Mouse (Mus musculus) neural tube, embryonic 11.5 days (tissue): ENCODE measurements around the gene Cd63. TPM values are rescaled to one million over a fixed set of nuclear protein-coding genes. Genes with fewer than 3 reads are reported as not detected.

Experiments used
- ATAC-seq: fragments of 200-750 bp; cut with Nextera tagmentation; 2 replicates; pipeline ENCODE4 v1.8.0; 2017; ENCODE audit warnings: moderate number of reproducible peaks, mild to moderate bottlenecking, moderate TSS enrichment, moderate library complexity; ENCODE audit not compliant: insufficient read depth, low FRiP score, low TSS enrichment
- DNase-seq: peaks from one replicate; pipeline ENCODE4 v3.0.0-alpha.2; 2015; ENCODE audit warnings: low spot score
- H3K27ac ChIP-seq: fragments of 300-500 bp; sonication (generic); 2 replicates; pipeline ENCODE4 v1.5.1; 2014; ENCODE audit warnings: low read depth, mild to moderate bottlenecking, low read length
- H3K27me3 ChIP-seq: fragments of 300-500 bp; sonication (generic); 2 replicates; pipeline ENCODE4 v1.6.1; 2014; ENCODE audit warnings: mild to moderate bottlenecking, low read length, mixed read lengths; ENCODE audit not compliant: control insufficient read depth, insufficient read depth
- H3K36me3 ChIP-seq: fragments of 300-500 bp; sonication (generic); 2 replicates; pipeline ENCODE4 v1.6.1; 2014; ENCODE audit warnings: mild to moderate bottlenecking, low read length, moderate library complexity, mixed read lengths; ENCODE audit not compliant: control insufficient read depth, insufficient read depth
- H3K4me1 ChIP-seq: fragments of 300-500 bp; sonication (generic); 2 replicates; pipeline ENCODE4 v1.6.1; 2014; ENCODE audit warnings: low read length, mixed read lengths; ENCODE audit not compliant: control insufficient read depth, insufficient read depth
- H3K4me2 ChIP-seq: fragments of 300-500 bp; sonication (generic); 2 replicates; pipeline ENCODE4 v1.6.1; 2014; ENCODE audit warnings: low read depth, mild to moderate bottlenecking, moderate library complexity
- H3K4me3 ChIP-seq: fragments of 300-500 bp; sonication (generic); 2 replicates; pipeline ENCODE4 v1.5.1; 2014; ENCODE audit warnings: low read depth, low read length
- H3K9ac ChIP-seq: fragments of 300-500 bp; sonication (generic); 2 replicates; pipeline ENCODE4 v1.6.1; 2014; ENCODE audit warnings: mild to moderate bottlenecking, low read length
- H3K9me3 ChIP-seq: fragments of 300-500 bp; sonication (generic); 2 replicates; pipeline ENCODE4 v1.6.1; 2016; ENCODE audit warnings: low read length; ENCODE audit not compliant: control insufficient read depth
- WGBS: fragments of 180-500 bp; shearing (Covaris S2); extraction: QIAGEN DNeasy Blood & Tissue Kit; methylation state at CpG from one replicate; pipeline ENCODE4 v1.1.7; 2014; 5-methylcytosine and 5-hydroxymethylcytosine counted together
- polyA plus RNA-seq: library from polyadenylated mRNA; unstranded; fragments of >200 nt; fragmentation: Nextera tagmentation; extraction: Ambion mirVana; gene quantifications from 2 replicates; pipeline ENCODE4 v1.2.1, GENCODE M21; 2014

Gene Cd63
- polyA plus RNA-seq, 1 experiment from 2014 or later: 192 TPM

DNA sequence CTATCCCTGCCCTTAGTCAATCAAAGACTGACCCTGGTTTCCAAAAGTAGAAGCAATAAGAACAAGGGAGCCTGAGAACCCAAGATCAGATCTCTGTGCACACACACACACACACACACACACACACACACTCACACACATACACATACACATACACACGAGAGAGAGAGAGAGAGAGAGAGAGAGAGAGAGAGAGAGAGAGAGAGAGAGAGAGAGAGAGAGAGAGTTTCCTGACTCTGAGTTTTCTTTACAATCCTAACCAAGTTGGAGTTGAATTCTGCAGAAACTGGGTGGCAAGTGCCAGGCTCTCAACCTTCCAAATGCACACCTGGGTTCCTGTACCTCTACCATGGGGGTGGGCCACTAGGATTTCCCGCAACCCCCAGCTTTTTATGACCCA, 10.9 kb upstream of the Cd63 start:
- 7% methylated on average over 1 of the region's 2 CpGs for WGBS
- no peaks in the 10 kb centered on the region for H3K27me3 ChIP-seq
- peak overlapping the region; percentile 95 for H3K27ac ChIP-seq
- H3K4me3 ChIP-seq: peak overlapping the region; percentile 80
- peak overlapping the region; percentile 68 for H3K4me2 ChIP-seq
- H3K9ac ChIP-seq: peak overlapping the region; percentile 84
- peaks cover 8% of the 10 kb centered on the region for H3K36me3 ChIP-seq
- DNase-seq (no peak), ATAC-seq (no peak)
- peaks cover 14% of the 10 kb centered on the region for H3K4me1 ChIP-seq
- no peaks in the 10 kb centered on the region for H3K9me3 ChIP-seq

DNA sequence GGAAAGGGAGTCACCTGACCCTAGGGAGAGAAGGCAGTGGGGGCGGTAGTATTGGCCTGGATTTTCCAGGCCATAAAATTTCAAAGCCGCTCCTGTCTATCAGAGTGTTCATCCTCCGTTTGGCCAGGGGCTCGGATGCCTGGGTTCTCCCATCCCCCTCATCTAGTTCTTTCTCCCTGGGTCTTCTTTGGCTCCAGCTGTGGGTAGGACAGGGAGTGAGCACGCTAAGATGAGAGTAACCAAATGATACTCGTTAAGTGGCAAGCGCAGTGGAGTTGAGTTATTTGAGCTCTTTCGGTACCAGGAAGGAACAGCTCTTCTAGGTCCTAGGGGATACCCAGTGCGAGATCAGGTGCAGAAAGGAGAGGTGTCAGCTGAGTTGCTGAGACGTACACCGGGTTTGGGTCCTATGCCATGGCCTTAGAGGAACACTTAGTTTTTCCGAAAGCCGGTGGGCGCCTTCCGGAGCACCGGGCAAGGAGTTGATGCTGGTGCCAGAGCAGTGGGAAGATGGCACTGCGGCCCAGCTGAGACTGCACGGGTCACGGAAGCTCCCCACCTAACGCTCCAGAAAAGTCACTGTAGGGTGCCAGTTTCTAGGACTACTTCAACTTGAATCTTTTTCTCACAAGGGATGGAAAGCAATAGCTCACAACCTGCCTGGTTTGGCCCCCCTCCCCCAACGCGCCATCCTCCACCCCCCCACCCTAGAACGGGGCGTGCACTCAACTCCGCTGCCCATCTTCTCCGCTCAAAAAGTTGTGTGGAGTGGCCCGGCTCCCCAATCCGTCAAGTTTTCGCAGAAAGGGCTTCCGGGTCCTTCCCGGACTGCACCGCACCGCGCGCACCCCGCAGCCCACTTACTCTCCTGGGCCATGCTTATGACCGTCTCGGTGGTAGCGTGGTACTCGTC, 10.2 kb upstream of the Cd63 start:
- no peaks in the 10 kb centered on the region for H3K9me3 ChIP-seq
- peaks cover 7% of the 10 kb centered on the region for H3K36me3 ChIP-seq
- peak; percentile 14 for ATAC-seq
- H3K4me3 ChIP-seq: peak overlapping the region; percentile 80
- peak overlapping the region; percentile 68 for H3K4me2 ChIP-seq
- under 1% methylated on average over 40 of the region's 40 CpGs for WGBS
- H3K9ac ChIP-seq: peak overlapping the region; percentile 84
- DNase-seq: peak; percentile 30
- H3K4me1 ChIP-seq: peaks cover 14% of the 10 kb centered on the region
- H3K27ac ChIP-seq: peak overlapping the region; percentile 95
- H3K27me3 ChIP-seq: peaks cover under 1% of the 10 kb centered on the region; the same call in 1 of the 2 replicates

DNA sequence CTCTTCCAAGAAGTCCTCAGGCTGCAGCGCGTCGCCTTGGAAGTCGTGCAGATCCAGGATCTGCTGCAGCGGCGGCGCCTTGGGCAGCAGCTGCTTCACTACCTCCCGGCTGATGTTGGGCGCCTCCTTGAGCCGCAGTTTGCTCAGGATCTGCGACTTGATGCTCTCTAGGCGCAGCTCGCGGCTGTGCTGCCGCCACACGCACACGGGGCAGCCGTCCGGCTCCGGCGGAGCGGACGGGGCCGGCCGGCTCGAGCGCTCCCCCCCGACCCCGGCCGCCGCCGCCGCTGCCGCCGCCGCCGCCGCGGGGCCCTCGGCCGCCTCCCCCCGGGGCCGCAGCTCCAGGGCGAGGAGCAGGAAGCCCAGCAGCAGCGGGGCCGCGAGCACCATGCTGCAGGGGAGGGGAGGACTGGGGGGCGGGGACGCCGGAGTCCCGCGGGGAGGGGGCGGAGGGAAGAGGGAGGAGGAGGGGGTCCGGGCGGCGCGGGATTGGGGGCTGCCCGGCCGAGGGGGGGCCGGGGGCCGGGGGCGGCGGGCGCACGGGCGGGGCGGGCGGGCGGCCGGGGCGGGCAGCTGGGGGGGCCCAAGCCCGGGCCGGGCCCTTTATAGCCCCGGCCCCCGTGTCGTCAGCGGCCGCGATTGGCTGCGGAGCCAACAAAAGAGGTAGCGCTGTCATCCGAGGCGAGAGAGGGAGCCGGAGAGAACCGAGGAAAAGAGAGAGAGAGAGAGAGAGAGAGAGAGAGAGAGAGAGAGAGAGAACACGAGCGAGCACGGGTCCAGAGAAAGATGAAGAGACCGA, 9.3 kb upstream of the Cd63 start, which contains the start of gene Gdf11:
Gene Gdf11, minus strand, starts transcription at position 423 of the 799 bp plus-strand sequence.
- Histone ChIP-seq H3K27me3 (peaks cover 5% of the 10 kb centered on the region), H3K9me3 (no peaks in the 10 kb centered on the region), H3K4me1 (peaks cover 16% of the 10 kb centered on the region), H3K4me3 (peak within 1 kb of the TSS; percentile 80), H3K27ac (peak within 1 kb of the TSS; percentile 95), H3K4me2 (peak within 1 kb of the TSS; percentile 68), H3K36me3 (no peaks in the 10 kb centered on the region), H3K9ac (peak within 1 kb of the TSS; percentile 84)
- ATAC-seq (peak; percentile 86), DNase-seq (peak; percentile 90)
- under 1% methylated on average over 65 of the region's 89 CpGs for WGBS

DNA sequence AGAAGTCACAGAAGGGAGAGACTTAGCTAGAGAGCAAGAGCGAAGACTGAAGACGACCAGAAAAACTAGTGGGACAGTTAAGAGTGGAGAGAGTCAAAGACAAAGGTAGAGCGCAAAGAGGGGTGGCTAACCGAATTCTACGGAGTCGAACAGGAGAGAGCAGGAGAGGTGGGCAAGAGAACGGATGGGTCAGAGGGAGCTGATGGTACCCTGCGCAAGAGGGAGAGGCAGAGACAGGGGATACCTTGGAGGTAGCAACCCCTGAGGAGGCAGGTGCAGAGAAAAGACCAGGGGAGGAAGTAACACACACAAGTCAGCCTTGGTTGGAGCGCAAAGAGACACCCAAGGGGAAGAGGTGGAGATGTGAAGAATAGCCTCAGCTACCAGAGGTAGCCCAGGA, 8.5 kb upstream of the Cd63 start:
- DNase-seq: peak; percentile 37

DNA sequence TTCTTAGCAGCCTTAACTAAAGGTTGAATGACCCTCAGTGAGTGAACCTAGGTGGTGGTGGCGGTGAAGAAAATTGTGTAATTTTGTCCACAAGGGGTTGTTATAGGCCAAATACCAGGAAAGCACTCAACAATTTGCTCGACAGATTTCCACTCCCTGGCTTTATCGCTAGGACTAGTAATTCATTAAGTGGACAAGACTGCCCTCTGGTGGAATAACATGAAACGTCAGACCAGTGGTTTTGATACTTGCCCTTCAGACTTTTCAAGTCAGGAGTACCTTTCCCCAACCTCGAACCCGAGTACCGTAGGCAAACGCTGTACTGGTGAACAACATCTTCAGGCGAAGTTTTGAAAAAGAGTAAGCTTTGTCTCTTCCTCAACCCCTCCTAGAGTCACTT, 5.4 kb upstream of the Cd63 start:
- H3K27me3 ChIP-seq: peaks cover 9% of the 10 kb centered on the region
- no peak overlapping the region for H3K9ac ChIP-seq
- WGBS: under 1% methylated on average over 9 of the region's 9 CpGs
- peaks cover 2% of the 10 kb centered on the region for H3K4me1 ChIP-seq
- no peak overlapping the region for H3K4me2 ChIP-seq
- DNase-seq (peak; percentile 78), ATAC-seq (no peak)
- no peaks in the 10 kb centered on the region for H3K36me3 ChIP-seq
- no peak overlapping the region for H3K27ac ChIP-seq
- no peaks in the 10 kb centered on the region for H3K9me3 ChIP-seq
- H3K4me3 ChIP-seq: no peak overlapping the region

More for the DNA sequence above, 8.5 kb upstream of the Cd63 start:
- H3K36me3 ChIP-seq: no peaks in the 10 kb centered on the region
- WGBS: 2% methylated on average over 9 of the region's 9 CpGs
- peaks cover 9% of the 10 kb centered on the region for H3K27me3 ChIP-seq
- H3K9ac ChIP-seq: peak overlapping the region; percentile 84
- peaks cover 16% of the 10 kb centered on the region for H3K4me1 ChIP-seq
- H3K4me2 ChIP-seq: peak overlapping the region; percentile 68
- peak overlapping the region; percentile 95 for H3K27ac ChIP-seq
- H3K4me3 ChIP-seq: peak overlapping the region; percentile 80
- no peak for ATAC-seq
- H3K9me3 ChIP-seq: no peaks in the 10 kb centered on the region

DNA sequence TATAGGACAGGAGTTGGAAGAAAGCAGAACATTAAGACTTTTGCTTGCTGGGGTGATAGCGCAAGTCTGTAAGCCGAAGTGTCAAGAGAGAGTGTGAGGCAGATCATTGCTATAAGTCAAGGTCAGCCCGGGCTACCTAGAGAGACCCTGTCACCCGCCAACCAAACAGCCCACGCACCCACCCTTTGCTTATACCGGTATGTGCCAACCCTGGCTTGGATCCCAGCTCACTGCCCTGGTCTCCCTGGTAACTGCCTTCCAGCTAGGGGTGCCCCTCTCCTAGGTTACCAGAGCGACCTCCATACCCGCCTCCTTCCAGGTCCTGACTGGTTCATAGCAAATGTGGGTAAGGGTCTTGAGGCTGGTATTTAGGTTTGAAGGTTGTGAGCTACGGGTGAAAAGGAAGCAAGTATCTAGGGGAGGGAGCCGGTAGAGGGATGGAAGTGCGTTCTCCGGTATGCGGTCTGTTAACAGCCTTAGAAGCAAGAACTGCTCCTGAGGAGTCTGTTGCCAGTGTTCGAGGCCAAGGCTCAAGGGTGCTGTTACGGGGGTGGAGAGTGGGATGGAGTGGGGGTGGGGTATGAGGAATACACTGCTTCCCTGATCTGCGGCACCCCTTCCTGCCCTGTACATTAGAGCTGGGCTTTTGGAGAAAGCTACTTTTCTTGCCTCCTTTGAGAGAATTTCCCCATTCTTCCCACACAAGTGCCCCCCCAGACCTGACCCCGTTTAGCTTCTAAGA, 4.7 kb upstream of the Cd63 start:
- Histone ChIP-seq H3K27me3 (peaks cover 9% of the 10 kb centered on the region), H3K4me3 (no peak overlapping the region), H3K4me2 (no peak overlapping the region; the same call in 1 of the 2 replicates), H3K36me3 (no peaks in the 10 kb centered on the region), H3K27ac (no peak overlapping the region), H3K4me1 (peaks cover 2% of the 10 kb centered on the region), H3K9me3 (no peaks in the 10 kb centered on the region), H3K9ac (no peak overlapping the region)
- DNase-seq (no peak), ATAC-seq (no peak)
- 2% methylated on average over 17 of the region's 17 CpGs for WGBS

DNA sequence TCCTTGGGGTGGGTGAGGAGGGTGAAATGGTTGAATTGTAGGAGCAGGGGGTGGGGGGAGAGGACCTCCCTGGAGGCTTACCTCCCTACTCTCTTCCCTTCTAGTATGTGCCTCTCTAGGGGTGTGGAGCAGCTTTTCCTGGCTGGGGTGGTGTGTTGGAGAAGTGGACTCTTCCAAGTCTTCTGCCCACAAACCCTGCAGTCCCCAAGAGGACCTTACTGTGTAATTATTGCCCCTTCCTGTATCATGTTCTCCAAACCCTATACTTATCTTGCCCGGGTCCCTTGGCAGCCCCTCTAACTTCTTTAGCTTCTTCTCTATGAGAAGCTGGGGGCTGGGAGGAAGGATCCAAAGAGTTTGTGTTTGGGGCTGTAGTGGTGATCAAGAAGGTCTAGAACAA, 4.0 kb upstream of the Cd63 start:
- 63% methylated on average over 1 of the region's 1 CpGs for WGBS
- peaks cover 9% of the 10 kb centered on the region for H3K27me3 ChIP-seq
- H3K36me3 ChIP-seq: no peaks in the 10 kb centered on the region
- no peak overlapping the region for H3K9ac ChIP-seq
- no peak overlapping the region for H3K4me3 ChIP-seq
- DNase-seq (no peak), ATAC-seq (no peak)
- H3K27ac ChIP-seq: no peak overlapping the region
- H3K4me2 ChIP-seq: no peak overlapping the region
- no peaks in the 10 kb centered on the region for H3K9me3 ChIP-seq
- peaks cover 2% of the 10 kb centered on the region for H3K4me1 ChIP-seq

DNA sequence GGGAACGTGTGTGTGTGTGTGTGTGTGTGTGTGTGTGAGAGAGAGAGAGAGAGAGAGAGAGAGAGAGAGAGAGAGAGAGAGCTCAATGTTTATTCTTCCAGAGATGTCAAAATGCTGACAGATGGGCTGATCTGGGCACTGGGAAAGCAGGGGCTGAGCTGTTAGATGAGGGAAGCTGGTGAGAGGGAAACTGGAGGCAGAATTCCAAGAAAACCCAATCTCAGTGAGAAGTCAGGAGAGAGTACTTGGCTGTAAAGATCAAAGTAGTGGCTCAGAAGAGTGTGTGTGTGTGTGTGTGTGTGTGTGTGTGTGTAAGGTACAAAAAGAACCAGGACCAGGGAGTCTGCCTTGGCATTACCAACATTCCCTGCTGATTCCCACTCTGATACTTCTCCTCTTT, 3.3 kb upstream of the Cd63 start:
- DNase-seq: no peak
- no peak overlapping the region for H3K4me3 ChIP-seq
- no peak for ATAC-seq
- H3K27me3 ChIP-seq: peaks cover 9% of the 10 kb centered on the region
- WGBS: 44% methylated on average over 1 of the region's 1 CpGs
- H3K4me2 ChIP-seq: no peak overlapping the region
- peaks cover 2% of the 10 kb centered on the region for H3K4me1 ChIP-seq
- H3K9ac ChIP-seq: no peak overlapping the region
- H3K9me3 ChIP-seq: no peaks in the 10 kb centered on the region
- H3K27ac ChIP-seq: no peak overlapping the region
- no peaks in the 10 kb centered on the region for H3K36me3 ChIP-seq
